Mouse (Mus musculus): ENCODE measurements around the gene Dand5.

GRCm38 (mm10) chr8:84779519-84780224 lies 43.0 kb downstream of the Dand5 start:
- TF ChIP-seq POLR2A (IDR thresholded peaks at IDR 0.05; ENCODE audit: borderline replicate concordance, extremely low read depth, low read depth, low read length) (no peak), CTCF (IDR thresholded peaks at IDR 0.05; ENCODE audit: insufficient read depth, low read length) (no peak)
